In genomic region chr5:54440794-54441447, GRCm38 (mm10) we compare ENCODE assay signal across 17 mouse cellular contexts.
"Had no signal": no experiment of that assay in that cellular context is flagged by ENCODE, and none has a peak within 500 bp of the region (broad histone marks: within the 10 kb centered on the region; RNA-seq: fewer than 3 reads in every experiment).

No protein-coding gene starts in this region.

- H3K9me3 ChIP-seq: midbrain, embryonic 12.5 days had no signal

- DNase-seq: kidney, adult 9 months; kidney, postnatal 25 days; layer of hippocampus, adult 9-11 months; liver, embryonic 13.5 days; lung, adult 2 months; lung, postnatal 14 days; lung, postnatal 4 days; right cerebral cortex, adult 18-20 months; right cerebral cortex, postnatal 14 days; right cerebral cortex, postnatal 4 days; thymus, postnatal 36 days had no signal

- H3K36me3 ChIP-seq: liver, embryonic 13.5 days; midbrain, embryonic 12.5 days had no signal

- H3K27me3 ChIP-seq: liver, embryonic 13.5 days; midbrain, embryonic 12.5 days had no signal

- H3K4me3 ChIP-seq: layer of hippocampus, adult 2 months; left cerebral cortex, adult 2 months; liver, embryonic 13.5 days; midbrain, embryonic 12.5 days had no signal

- H3K27ac ChIP-seq: kidney, postnatal 0 days; layer of hippocampus, adult 2 months; left cerebral cortex, adult 2 months; liver, embryonic 13.5 days; midbrain, embryonic 12.5 days; stomach, postnatal 0 days had no signal

- H3K9ac ChIP-seq: liver, embryonic 13.5 days; midbrain, embryonic 12.5 days had no signal

- ATAC-seq: midbrain, embryonic 16.5 days had no signal

- H3K4me2 ChIP-seq: liver, embryonic 13.5 days; midbrain, embryonic 12.5 days had no signal

- H3K4me1 ChIP-seq: liver, embryonic 13.5 days had no signal
